Mouse (Mus musculus): Measurements from ENCODE around the gene Nrbp1.

GRCm38 (mm10) chr5:31273018-31273417 lies 32.4 kb downstream of the Nrbp1 start:
- no peak for TF ChIP-seq EP300 (IDR thresholded peaks at IDR 0.05; ENCODE audit: low read depth)
- no peak for TF ChIP-seq CTCF (IDR thresholded peaks at IDR 0.05; ENCODE audit: low read depth)
